Mouse (Mus musculus): ENCODE data around the gene Kif1bp. TPM values are rescaled to one million over a fixed set of nuclear protein-coding genes. Genes with fewer than 3 reads are reported as not detected.
"Not testable (repeated sequence)": the region's sequence is repeated elsewhere in the genome, so short reads cannot be mapped to it uniquely, and the experiment has no call there.

Gene Kif1bp
- 74.4 and 74.9 TPM in 2 replicates for polyA plus RNA-seq (2014; fragmentation: Nextera tagmentation; extraction: Ambion mirVana)

DNA sequence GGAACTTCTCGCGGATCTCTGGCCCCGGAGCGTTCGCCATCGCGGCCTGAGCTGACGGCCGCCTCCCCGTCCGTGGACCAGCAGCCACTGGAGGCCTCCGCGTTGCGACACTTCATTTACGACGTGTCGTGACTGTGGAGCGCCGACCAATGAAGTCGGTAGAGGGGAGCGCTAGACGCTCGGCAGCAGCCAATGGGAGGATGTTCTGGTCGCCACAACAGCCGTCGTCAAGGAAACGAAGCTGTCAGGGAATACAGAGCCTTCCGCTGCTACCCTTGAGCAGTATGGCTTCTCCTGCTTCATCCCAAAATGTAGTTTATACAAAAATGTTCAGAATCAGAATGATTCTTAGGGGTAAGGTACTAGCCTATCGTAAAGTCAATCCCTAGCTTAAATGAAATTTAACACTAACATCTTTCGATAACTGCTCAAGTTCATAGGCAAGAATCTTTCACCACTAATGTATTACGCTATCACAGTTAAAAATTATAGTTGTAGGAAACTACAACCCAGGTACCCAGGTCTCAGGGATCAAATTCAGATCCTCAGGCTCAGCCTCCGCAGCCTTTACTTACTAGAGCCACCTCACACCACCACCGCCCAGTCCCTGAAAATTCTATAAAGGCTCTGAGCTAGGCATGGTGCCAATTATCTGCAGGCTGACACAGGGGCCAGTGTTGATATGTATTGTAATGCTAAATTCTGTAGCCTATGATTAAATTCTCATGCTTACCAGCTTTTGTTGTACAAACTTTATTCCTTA is at the start of gene Kif1bp:
Kif1bp (minus strand) TSS at position 120 of the 763 bp plus-strand sequence.
- Histone ChIP-seq H3K4me1 (ENCODE audit: control insufficient read depth, insufficient read depth, low read length) (peaks cover 8% of the 10 kb centered on the region), H3K4me3 (ENCODE audit: low read depth, low read length) (peak within 1 kb of the TSS; percentile 86), H3K9me3 (replicated peaks; ENCODE audit: control insufficient read depth, low read length) (no peaks in the 10 kb centered on the region), H3K9ac (ENCODE audit: low read length) (peak within 1 kb of the TSS; percentile 90), H3K27ac (ENCODE audit: low read depth, low read length) (peak within 1 kb of the TSS; percentile 80), H3K4me2 (ENCODE audit: low read length) (peak within 1 kb of the TSS; percentile 92), H3K36me3 (ENCODE audit: control insufficient read depth, insufficient read depth, low read length) (peaks cover 60% of the 10 kb centered on the region), H3K27me3 (replicated peaks; ENCODE audit: control insufficient read depth, insufficient read depth, low read length) (no peaks in the 10 kb centered on the region)
- WGBS, result 4% methylated on average over 33 of the region's 33 CpGs
- DNase-seq (ENCODE audit: low spot score), result peak; percentile 100
- peak; percentile 100 for ATAC-seq

DNA sequence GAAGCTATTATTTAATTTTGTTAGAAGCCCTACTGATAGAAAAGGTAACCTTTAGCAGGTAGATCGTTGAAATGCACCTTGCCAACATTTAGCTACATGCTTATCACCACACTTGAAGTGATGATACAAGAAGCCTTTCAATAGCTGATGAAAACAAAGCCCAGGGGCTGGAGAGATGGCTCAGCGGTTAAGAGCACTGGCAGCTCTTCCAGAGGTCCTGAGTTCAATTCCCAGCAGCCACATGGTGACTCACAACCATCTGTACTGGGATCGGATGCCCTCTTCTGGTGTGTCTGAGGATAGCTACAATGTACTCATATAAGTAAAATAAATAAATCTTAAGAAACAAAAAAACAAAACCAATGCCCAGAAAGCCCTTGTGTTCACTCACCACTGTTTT is 25.9 kb upstream of the Kif1bp start:
- no peak for DNase-seq (ENCODE audit: low spot score)

DNA sequence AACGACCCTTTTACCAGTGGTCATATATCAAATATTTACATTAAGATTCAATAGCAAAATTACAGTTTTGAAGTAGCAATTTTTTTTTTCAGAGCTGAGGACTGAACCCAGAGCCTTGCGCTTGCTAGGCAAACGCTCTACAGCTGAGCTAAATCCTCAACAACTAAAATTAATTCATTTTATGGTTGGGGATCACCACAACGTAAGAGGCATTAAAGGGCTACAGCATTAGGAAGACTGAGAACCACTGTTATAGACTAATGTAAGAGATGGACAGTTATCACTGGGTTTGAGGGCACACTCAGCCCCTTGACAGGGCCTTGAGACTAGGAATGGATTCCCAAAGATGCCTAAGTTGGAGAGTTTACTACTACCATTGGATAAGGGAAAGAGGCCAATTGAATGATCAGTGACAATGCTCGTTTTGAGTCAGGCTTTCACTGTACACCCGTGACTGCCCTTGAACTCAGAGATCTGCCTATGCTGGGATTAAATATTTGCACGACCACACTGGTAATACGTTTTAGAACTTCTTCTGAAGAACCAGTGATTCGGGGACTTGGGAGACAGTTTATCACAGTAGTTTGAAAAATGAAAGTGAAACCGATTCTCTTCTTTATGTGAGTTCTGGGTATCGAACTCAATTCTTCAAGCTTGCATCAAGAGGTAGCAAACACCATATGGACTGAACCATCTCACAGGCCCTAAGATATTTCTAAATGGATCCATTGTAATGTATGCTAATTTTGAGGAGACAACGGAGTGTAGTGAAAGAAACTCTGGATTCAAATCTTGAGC is 25.2 kb upstream of the Kif1bp start:
- H3K4me2 ChIP-seq (ENCODE audit: low read length), result no peak overlapping the region
- DNase-seq (ENCODE audit: low spot score) (no peak), ATAC-seq (no peak)
- H3K36me3 ChIP-seq (ENCODE audit: control insufficient read depth, insufficient read depth, low read length), result peaks cover 3% of the 10 kb centered on the region
- H3K27me3 ChIP-seq (replicated peaks; ENCODE audit: control insufficient read depth, insufficient read depth, low read length), result no peaks in the 10 kb centered on the region
- H3K9ac ChIP-seq (ENCODE audit: low read length), result no peak overlapping the region
- WGBS, result 89% methylated on average over 12 of the region's 12 CpGs
- H3K27ac ChIP-seq (ENCODE audit: low read depth, low read length), result no peak overlapping the region
- H3K4me1 ChIP-seq (ENCODE audit: control insufficient read depth, insufficient read depth, low read length), result peaks cover 4% of the 10 kb centered on the region
- H3K9me3 ChIP-seq (replicated peaks; ENCODE audit: control insufficient read depth, low read length), result no peaks in the 10 kb centered on the region
- no peak overlapping the region for H3K4me3 ChIP-seq (ENCODE audit: low read depth, low read length)

More for the DNA sequence above, 25.9 kb upstream of the Kif1bp start:
- Histone ChIP-seq H3K27me3 (replicated peaks; ENCODE audit: control insufficient read depth, insufficient read depth, low read length) (no peaks in the 10 kb centered on the region), H3K4me2 (ENCODE audit: low read length) (no peak overlapping the region), H3K9me3 (replicated peaks; ENCODE audit: control insufficient read depth, low read length) (no peaks in the 10 kb centered on the region), H3K27ac (ENCODE audit: low read depth, low read length) (no peak overlapping the region), H3K9ac (ENCODE audit: low read length) (no peak overlapping the region), H3K4me3 (ENCODE audit: low read depth, low read length) (no peak overlapping the region), H3K4me1 (ENCODE audit: control insufficient read depth, insufficient read depth, low read length) (peaks cover 4% of the 10 kb centered on the region), H3K36me3 (ENCODE audit: control insufficient read depth, insufficient read depth, low read length) (no peaks in the 10 kb centered on the region)
- ATAC-seq, result no peak
- 87% methylated on average over 3 of the region's 3 CpGs for WGBS

DNA sequence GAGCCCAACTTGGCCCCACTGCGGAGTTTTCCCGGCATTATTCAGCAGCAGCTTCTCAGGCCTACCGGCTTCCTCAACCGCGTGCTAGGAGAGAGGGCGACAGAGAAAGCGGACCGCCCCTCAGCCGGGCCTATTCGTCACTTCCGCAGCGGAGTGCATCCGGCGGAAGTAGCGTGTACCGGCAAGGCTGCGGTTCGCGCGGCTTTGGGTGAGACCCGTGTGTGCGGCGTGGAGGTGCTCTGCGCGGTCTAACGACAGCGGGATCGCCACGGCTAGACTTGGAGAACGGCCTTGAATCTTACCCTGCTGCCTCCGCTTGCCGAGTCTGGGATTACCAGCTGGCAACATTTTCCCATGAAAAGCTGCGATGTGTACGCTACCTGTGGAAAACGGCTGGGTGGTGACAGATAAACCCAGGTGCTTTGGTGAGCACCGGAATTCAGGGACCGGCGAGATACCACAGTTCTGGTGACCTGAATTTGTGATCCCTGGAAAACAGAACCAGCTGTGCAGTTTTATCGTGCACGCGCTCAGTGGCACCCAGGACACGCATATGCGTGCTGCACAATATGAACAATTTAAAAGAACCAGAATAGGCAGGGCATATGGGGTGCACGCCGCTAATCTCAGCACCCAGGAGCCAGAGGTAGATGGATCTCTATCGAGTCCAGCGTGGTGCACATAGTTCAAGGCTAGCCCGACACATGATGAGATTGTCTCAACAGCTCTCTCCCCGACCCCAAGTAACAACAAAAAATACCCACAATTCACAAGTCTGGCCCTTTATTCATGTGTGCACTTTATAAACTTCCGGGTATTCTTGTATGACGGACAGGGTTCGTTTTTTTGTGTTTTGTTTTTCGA is 24.2 kb upstream of the Kif1bp start, which contains the start of gene Ddx21:
Ddx21 (minus strand) TSS at position 105 of the 864 bp plus-strand sequence.
- peak within 1 kb of the TSS; percentile 96 for H3K4me2 ChIP-seq (ENCODE audit: low read length)
- H3K9ac ChIP-seq (ENCODE audit: low read length), result peak within 1 kb of the TSS; percentile 83
- no peaks in the 10 kb centered on the region for H3K27me3 ChIP-seq (replicated peaks; ENCODE audit: control insufficient read depth, insufficient read depth, low read length)
- peaks cover 4% of the 10 kb centered on the region for H3K4me1 ChIP-seq (ENCODE audit: control insufficient read depth, insufficient read depth, low read length)
- H3K9me3 ChIP-seq (replicated peaks; ENCODE audit: control insufficient read depth, low read length), result no peaks in the 10 kb centered on the region
- ATAC-seq (peak; percentile 99), DNase-seq (ENCODE audit: low spot score) (peak; percentile 96)
- peak within 1 kb of the TSS; percentile 86 for H3K4me3 ChIP-seq (ENCODE audit: low read depth, low read length)
- WGBS, result 5% methylated on average over 53 of the region's 53 CpGs
- H3K27ac ChIP-seq (ENCODE audit: low read depth, low read length), result peak within 1 kb of the TSS; percentile 66; the same call in 1 of the 2 replicates
- H3K36me3 ChIP-seq (ENCODE audit: control insufficient read depth, insufficient read depth, low read length), result peaks cover 13% of the 10 kb centered on the region

DNA sequence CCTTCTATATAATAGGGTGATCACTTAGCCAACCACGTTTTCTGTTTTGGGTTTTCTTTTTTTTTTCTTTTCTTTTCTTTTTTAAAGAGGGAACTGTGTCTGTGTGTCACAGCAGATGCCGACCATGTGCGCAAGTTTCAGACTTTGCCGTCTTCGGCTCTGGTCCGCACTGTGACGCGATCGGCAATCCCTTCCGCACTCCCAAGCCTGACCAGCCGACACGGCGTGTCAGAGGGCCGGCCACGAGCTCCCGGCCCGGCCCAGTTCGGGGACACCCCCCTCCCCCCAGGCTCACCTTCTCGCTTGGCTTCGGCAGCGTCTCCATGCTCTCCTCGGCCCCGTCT is 23.5 kb upstream of the Kif1bp start:
- DNase-seq (ENCODE audit: low spot score) (no peak), ATAC-seq (peak; percentile 76)
- Histone ChIP-seq H3K9me3 (replicated peaks; ENCODE audit: control insufficient read depth, low read length) (no peaks in the 10 kb centered on the region), H3K36me3 (ENCODE audit: control insufficient read depth, insufficient read depth, low read length) (peaks cover 19% of the 10 kb centered on the region), H3K9ac (ENCODE audit: low read length) (peak overlapping the region; percentile 83), H3K4me1 (ENCODE audit: control insufficient read depth, insufficient read depth, low read length) (peaks cover 4% of the 10 kb centered on the region), H3K27ac (ENCODE audit: low read depth, low read length) (peak overlapping the region; percentile 66; the same call in 1 of the 2 replicates), H3K4me3 (ENCODE audit: low read depth, low read length) (peak overlapping the region; percentile 86), H3K4me2 (ENCODE audit: low read length) (peak overlapping the region; percentile 96), H3K27me3 (replicated peaks; ENCODE audit: control insufficient read depth, insufficient read depth, low read length) (no peaks in the 10 kb centered on the region)
- under 1% methylated on average over 23 of the region's 23 CpGs for WGBS

DNA sequence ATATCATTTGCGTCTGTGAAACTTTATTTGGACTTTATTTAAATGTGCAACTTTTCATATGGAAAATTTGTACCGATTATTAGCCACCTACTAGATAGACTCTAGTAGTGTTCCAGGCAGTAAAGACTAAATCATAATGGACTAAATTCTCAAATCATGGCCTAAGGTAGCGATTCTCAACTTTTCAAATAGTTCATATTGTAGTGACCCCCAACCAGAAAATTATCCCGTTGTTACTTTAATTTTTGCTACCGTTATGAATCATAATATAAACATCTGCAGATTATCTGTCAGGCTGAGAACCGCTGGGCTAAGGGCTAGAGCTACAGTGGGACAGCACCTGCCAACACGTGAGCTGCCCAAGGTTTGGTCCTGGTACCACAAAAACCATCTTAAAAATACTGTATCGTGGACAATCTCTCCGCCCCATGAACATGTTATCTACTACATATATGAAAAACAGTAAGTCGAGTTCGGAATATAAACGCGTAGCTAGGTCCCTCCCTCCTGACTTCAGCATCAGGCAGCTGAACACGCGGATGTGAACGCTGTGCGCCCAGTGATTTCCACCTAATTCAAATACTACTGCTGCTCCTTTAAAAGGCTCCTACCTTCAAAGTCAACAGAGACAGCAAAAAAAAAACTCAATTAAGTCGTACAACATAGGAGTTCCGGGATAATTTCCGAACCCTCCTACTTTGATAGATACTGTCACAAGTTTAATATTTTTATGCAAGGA is 23.0 kb upstream of the Kif1bp start:
- DNase-seq (ENCODE audit: low spot score) (peak; percentile 28), ATAC-seq (no peak)
- peak overlapping the region; percentile 96 for H3K4me2 ChIP-seq (ENCODE audit: low read length)
- 11% methylated on average over 20 of the region's 20 CpGs for WGBS
- no peak overlapping the region for H3K27ac ChIP-seq (ENCODE audit: low read depth, low read length)
- no peaks in the 10 kb centered on the region for H3K9me3 ChIP-seq (replicated peaks; ENCODE audit: control insufficient read depth, low read length)
- H3K4me1 ChIP-seq (ENCODE audit: control insufficient read depth, insufficient read depth, low read length), result peaks cover 4% of the 10 kb centered on the region
- H3K36me3 ChIP-seq (ENCODE audit: control insufficient read depth, insufficient read depth, low read length), result peaks cover 23% of the 10 kb centered on the region
- H3K27me3 ChIP-seq (replicated peaks; ENCODE audit: control insufficient read depth, insufficient read depth, low read length), result no peaks in the 10 kb centered on the region
- peak overlapping the region; percentile 86 for H3K4me3 ChIP-seq (ENCODE audit: low read depth, low read length)
- H3K9ac ChIP-seq (ENCODE audit: low read length), result peak overlapping the region; percentile 83

DNA sequence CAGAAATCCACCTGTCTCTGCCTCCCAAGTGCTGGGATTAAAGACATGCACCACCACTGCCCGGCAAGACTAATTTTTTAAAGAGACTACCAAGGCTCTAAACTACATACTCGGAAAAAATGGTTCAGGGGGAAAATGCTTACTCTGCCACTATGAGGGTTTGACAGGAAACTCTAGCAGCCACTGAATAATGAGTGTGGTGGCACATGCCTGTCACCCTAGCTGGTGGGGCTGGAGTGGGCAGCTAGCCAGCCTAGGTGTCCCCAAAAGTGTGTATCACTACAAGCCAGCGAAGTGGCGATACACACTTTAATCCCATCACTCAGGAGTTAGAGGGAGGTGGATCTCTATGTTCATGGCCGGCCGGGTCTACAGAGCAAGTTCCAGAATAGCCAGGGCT is 21.8 kb upstream of the Kif1bp start:
- ATAC-seq (no peak), DNase-seq (ENCODE audit: low spot score) (no peak)
- no peak overlapping the region for H3K4me3 ChIP-seq (ENCODE audit: low read depth, low read length)
- 92% methylated on average over 6 of the region's 6 CpGs for WGBS
- peaks cover 4% of the 10 kb centered on the region for H3K4me1 ChIP-seq (ENCODE audit: control insufficient read depth, insufficient read depth, low read length)
- H3K27ac ChIP-seq (ENCODE audit: low read depth, low read length), result no peak overlapping the region
- H3K36me3 ChIP-seq (ENCODE audit: control insufficient read depth, insufficient read depth, low read length), result peaks cover 31% of the 10 kb centered on the region
- H3K9me3 ChIP-seq (replicated peaks; ENCODE audit: control insufficient read depth, low read length), result no peaks in the 10 kb centered on the region
- no peak overlapping the region for H3K4me2 ChIP-seq (ENCODE audit: low read length)
- no peak overlapping the region for H3K9ac ChIP-seq (ENCODE audit: low read length)
- H3K27me3 ChIP-seq (replicated peaks; ENCODE audit: control insufficient read depth, insufficient read depth, low read length), result no peaks in the 10 kb centered on the region

DNA sequence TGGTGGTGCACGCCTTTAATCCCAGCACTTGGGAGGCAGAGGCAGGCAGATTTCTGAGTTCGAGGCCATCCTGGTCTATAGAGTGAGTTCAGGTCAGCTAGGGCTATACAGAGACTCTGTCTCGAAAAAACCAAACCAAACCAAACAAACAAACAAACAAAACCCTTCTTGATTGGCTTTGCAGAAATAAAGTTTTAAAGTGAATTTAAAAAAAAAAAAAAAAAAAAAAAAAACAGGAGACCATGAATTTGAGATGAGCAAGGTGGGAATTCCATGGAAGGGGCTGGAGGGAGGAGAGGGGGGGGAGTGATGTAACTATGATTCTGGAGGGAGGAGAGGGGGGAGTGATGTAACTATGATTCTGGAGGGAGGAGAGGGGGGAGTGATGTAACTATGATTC is 21.1 kb upstream of the Kif1bp start:
- ATAC-seq; H3K27ac ChIP-seq (ENCODE audit: low read depth, low read length); H3K4me3 ChIP-seq (ENCODE audit: low read depth, low read length); DNase-seq (ENCODE audit: low spot score); H3K27me3 ChIP-seq (replicated peaks; ENCODE audit: control insufficient read depth, insufficient read depth, low read length); H3K9ac ChIP-seq (ENCODE audit: low read length); H3K4me1 ChIP-seq (ENCODE audit: control insufficient read depth, insufficient read depth, low read length); H3K9me3 ChIP-seq (replicated peaks; ENCODE audit: control insufficient read depth, low read length); H3K4me2 ChIP-seq (ENCODE audit: low read length): not testable (repeated sequence)
- peaks cover 38% of the 10 kb centered on the region for H3K36me3 ChIP-seq (ENCODE audit: control insufficient read depth, insufficient read depth, low read length)
- 97% methylated on average over 3 of the region's 3 CpGs for WGBS

Data from forebrain, embryonic 14.5 days (tissue).